7 mouse cellular contexts compared by ENCODE assay signal in the genomic region with DNA sequence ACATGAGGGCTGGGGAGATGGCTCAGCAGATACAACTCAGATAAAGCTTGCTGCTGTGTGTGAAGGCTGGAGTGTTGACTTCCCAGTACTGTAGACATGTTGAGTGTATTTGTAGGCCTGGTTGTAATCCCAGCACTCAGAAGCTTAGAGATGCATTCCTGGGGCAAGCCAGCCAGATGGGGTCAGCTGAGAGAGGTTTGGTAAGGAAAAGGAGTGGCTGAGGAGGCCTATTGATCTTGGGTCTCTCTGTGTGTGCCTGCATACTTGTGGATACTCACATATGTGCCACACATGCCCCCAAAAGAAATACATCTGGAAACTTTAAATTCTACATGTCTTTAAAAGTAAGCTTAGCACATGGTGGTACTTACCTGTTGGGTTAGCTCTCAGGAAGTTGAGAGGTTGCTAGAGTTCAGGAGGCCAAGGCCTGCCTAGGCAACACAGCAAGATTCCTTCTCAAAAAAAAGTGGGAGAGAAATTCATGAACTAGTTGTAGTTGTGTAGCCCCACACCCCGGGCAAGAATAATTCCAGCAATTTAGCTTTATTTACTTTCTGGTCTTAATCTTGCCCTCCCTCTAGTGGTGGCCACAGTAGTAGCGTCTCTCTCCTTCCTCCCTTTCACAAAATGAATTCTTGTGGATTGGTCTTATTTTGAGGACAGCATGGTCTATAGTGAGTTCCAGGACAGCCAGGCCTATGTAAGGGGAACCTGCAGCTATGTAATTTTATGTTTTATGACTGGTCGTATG. TPM values are rescaled to one million over a fixed set of nuclear protein-coding genes. Genes with fewer than 3 reads are reported as not detected.
DNase-seq lines count a peak whose midpoint lies in the region; ATAC-seq lines count a peak whose summit lies in the region.

No protein-coding gene starts in this region.

- no peaks in the 10 kb centered on the region for H3K4me1 ChIP-seq in embryonic facial prominence, embryonic 11.5 days (ENCODE audit: control insufficient read depth, insufficient read depth, low read length)

- no peak overlapping the region for H3K27ac ChIP-seq in embryonic facial prominence, embryonic 11.5 days (replicated peaks; ENCODE audit: low read depth, low read length)

- H3K27me3 ChIP-seq in embryonic facial prominence, embryonic 11.5 days (ENCODE audit: control insufficient read depth, insufficient read depth, low read length): no peaks in the 10 kb centered on the region

- no peak overlapping the region for H3K4me2 ChIP-seq in embryonic facial prominence, embryonic 11.5 days (ENCODE audit: low read depth, low read length)

- H3K9ac ChIP-seq in embryonic facial prominence, embryonic 11.5 days (replicated peaks; ENCODE audit: low read length): no peak overlapping the region

- intact Hi-C loops in left cerebral cortex, postnatal 25 days (cut with DNase I): loop anchor here (5.0 to 10.0 kb wide), 2 partner anchors 138 to 390 kb away; no protein-coding TSS in a partner anchor

- no peaks in the 10 kb centered on the region for H3K36me3 ChIP-seq in embryonic facial prominence, embryonic 11.5 days (replicated peaks; ENCODE audit: control insufficient read depth, insufficient read depth, low read depth, low read length)

- peak; percentile 23 to 50 for DNase-seq in left cerebral cortex, postnatal 25 days (ENCODE audit: low spot score in 2 of 2)
- no peak for DNase-seq in left cerebral cortex, adult 8-10 months (ENCODE audit: low spot score in 2 of 2)
- DNase-seq in T-cell, adult 2 months (ENCODE audit: low spot score): peak; percentile 48
- peak; percentile 71 for DNase-seq in embryonic facial prominence, embryonic 11.5 days (ENCODE audit: low spot score)
- DNase-seq in kidney, adult 8-10 months: peak; percentile 41 to 55
- peak; percentile 29 to 50 for DNase-seq in lung, adult 18-20 months
- peak; percentile 60 for DNase-seq in retina, postnatal 1 day

- H3K9me3 ChIP-seq in embryonic facial prominence, embryonic 11.5 days (replicated peaks; ENCODE audit: control insufficient read depth, low read length): no peaks in the 10 kb centered on the region

- no peak overlapping the region for H3K4me3 ChIP-seq in embryonic facial prominence, embryonic 11.5 days (ENCODE audit: low read depth, low read length)

- ATAC-seq in embryonic facial prominence, embryonic 11.5 days (replicated peaks; ENCODE audit: insufficient number of reproducible peaks, low FRiP score, low TSS enrichment, low read depth): no peak

- 41% methylated on average over 3 of the region's 3 CpGs for WGBS in embryonic facial prominence, embryonic 11.5 days

RNA-seq across cellular contexts. Expression of a gene that starts 8.1 kb away (rescaled TPM):
- 100 to 1,000 TPM; 175 to 192 TPM for total RNA-seq in left cerebral cortex, postnatal 25 days (2021)
- 100 to 1,000 TPM; 175 to 192 (median 181) TPM for total RNA-seq in left cerebral cortex, adult 8-10 months (2022)
- polyA plus RNA-seq in embryonic facial prominence, embryonic 11.5 days (2014; fragmentation: Nextera tagmentation; extraction: Ambion mirVana): 26.7 and 27.3 TPM in 2 replicates

Comparison
In these comparisons a context has a peak if more than half of its experiments do, and no peak if none do; other contexts are left out.
1. DNase-seq: peak in left cerebral cortex, postnatal 25 days (2 of 2), T-cell, adult 2 months (single experiment), embryonic facial prominence, embryonic 11.5 days (single experiment), kidney, adult 8-10 months (2 of 2), lung, adult 18-20 months (2 of 2) and retina, postnatal 1 day (single experiment); none in left cerebral cortex, adult 8-10 months (0 of 2).